Mouse (Mus musculus) thymus, postnatal 36 days (tissue): Measurements from ENCODE around the gene Tbc1d2.

Experiments used
- DNase-seq, 2 experiments: peaks; one replicate each; pipeline ENCODE4 v3.0.0; 2022; ENCODE audit warnings: mixed read lengths in 2 of 2

The Tbc1d2 gene

GRCm38 (mm10) chr4:46650086-46650753 is at the start of gene Tbc1d2:
Tbc1d2 (minus strand) TSS chr4:46650209.
- peak; percentile 93 to 97 for DNase-seq

- no peak for DNase-seq
Measured at GRCm38 (mm10) chr4:46696467-46696866, 46.5 kb upstream of the Tbc1d2 start.

- no peak for DNase-seq
Measured at GRCm38 (mm10) chr4:46690565-46690964, 40.6 kb upstream of the Tbc1d2 start.

GRCm38 (mm10) chr4:46690023-46690420 is 40.0 kb upstream of the Tbc1d2 start:
- no peak for DNase-seq

- DNase-seq = peak; percentile 60 to 67
Measured at GRCm38 (mm10) chr4:46689397-46690022, 39.5 kb upstream of the Tbc1d2 start.

- DNase-seq = no peak
Measured at GRCm38 (mm10) chr4:46688213-46688832, 38.3 kb upstream of the Tbc1d2 start.

- no peak for DNase-seq
Measured at GRCm38 (mm10) chr4:46684160-46684559, 34.2 kb upstream of the Tbc1d2 start.

- DNase-seq = no peak
Measured at GRCm38 (mm10) chr4:46676646-46677045, 26.6 kb upstream of the Tbc1d2 start.

- DNase-seq = no peak
Measured at GRCm38 (mm10) chr4:46675992-46676391, 26.0 kb upstream of the Tbc1d2 start.

- DNase-seq = no peak
Measured at GRCm38 (mm10) chr4:46675272-46675785, 25.3 kb upstream of the Tbc1d2 start.

- no peak for DNase-seq
Measured at GRCm38 (mm10) chr4:46668620-46669019, 18.6 kb upstream of the Tbc1d2 start.

- DNase-seq = no peak
Measured at GRCm38 (mm10) chr4:46666420-46666819, 16.4 kb upstream of the Tbc1d2 start.

GRCm38 (mm10) chr4:46665371-46665774 is 15.4 kb upstream of the Tbc1d2 start:
- DNase-seq = peak; percentile 40 to 45

- peak in 1 of 2 experiments; percentile 33 for DNase-seq
Measured at GRCm38 (mm10) chr4:46664123-46665009, 14.4 kb upstream of the Tbc1d2 start.

- no peak for DNase-seq
Measured at GRCm38 (mm10) chr4:46661433-46661832, 11.4 kb upstream of the Tbc1d2 start.

GRCm38 (mm10) chr4:46658946-46659345 is 8.9 kb upstream of the Tbc1d2 start:
- DNase-seq = no peak

- peak; percentile 55 to 70 for DNase-seq
Measured at GRCm38 (mm10) chr4:46657116-46657515, 7.1 kb upstream of the Tbc1d2 start.

GRCm38 (mm10) chr4:46655956-46656355 is 5.9 kb upstream of the Tbc1d2 start:
- DNase-seq = no peak

- DNase-seq = no peak
Measured at GRCm38 (mm10) chr4:46655298-46655697, 5.3 kb upstream of the Tbc1d2 start.

- no peak for DNase-seq
Measured at GRCm38 (mm10) chr4:46649161-46649560, 848 bp downstream of the Tbc1d2 start.

- DNase-seq = no peak
Measured at GRCm38 (mm10) chr4:46643676-46644112, 6.3 kb downstream of the Tbc1d2 start.

GRCm38 (mm10) chr4:46642924-46643675 is 6.9 kb downstream of the Tbc1d2 start:
- DNase-seq = no peak
